Mouse (Mus musculus) liver, postnatal 0 days (tissue): Measurements from ENCODE around the gene Enpp5. TPM values are rescaled to one million over a fixed set of nuclear protein-coding genes. Genes with fewer than 3 reads are reported as not detected.
A peak's percentile ranks its signal among the peaks of the same experiment; 100 is the strongest.

Source experiments
- ATAC-seq: fragments of 200-750 bp; cut with Nextera tagmentation; 2 replicates; pipeline ENCODE4 v1.8.0; 2017; ENCODE audit warnings: mild to moderate bottlenecking, moderate library complexity
- DNase-seq: peaks from one replicate; pipeline ENCODE4 v3.0.0-alpha.2; 2016
- H3K27ac ChIP-seq: fragments of 300-500 bp; sonication (generic); 2 replicates; pipeline ENCODE4 v1.5.1; 2014; ENCODE audit warnings: antibody characterized with exemption, moderate library complexity, mild to moderate bottlenecking, low read depth
- H3K27me3 ChIP-seq: fragments of 300-500 bp; sonication (generic); 2 replicates; pipeline ENCODE4 v1.6.1; 2014; ENCODE audit warnings: low read length, control low read depth, mixed read lengths; ENCODE audit not compliant: insufficient read depth
- H3K36me3 ChIP-seq: fragments of 300-500 bp; sonication (generic); replicated peaks from 2 replicates; pipeline ENCODE4 v1.6.1; 2014; ENCODE audit warnings: mild to moderate bottlenecking, control low read depth, low read length, moderate library complexity, mixed read lengths; ENCODE audit not compliant: insufficient read depth
- H3K4me1 ChIP-seq: fragments of 300-500 bp; sonication (generic); 2 replicates; pipeline ENCODE4 v1.6.1; 2014; ENCODE audit warnings: antibody characterized with exemption, mild to moderate bottlenecking, control low read depth; ENCODE audit not compliant: insufficient read depth
- H3K4me2 ChIP-seq: fragments of 300-500 bp; sonication (generic); 2 replicates; pipeline ENCODE4 v1.6.1; 2014; ENCODE audit warnings: low read depth, mild to moderate bottlenecking, low read length, moderate library complexity, mixed read lengths
- H3K4me3 ChIP-seq: fragments of 300-500 bp; sonication (generic); 2 replicates; pipeline ENCODE4 v1.5.1; 2014; ENCODE audit warnings: low read depth, low read length
- H3K9ac ChIP-seq: fragments of 300-500 bp; sonication (generic); replicated peaks from 2 replicates; pipeline ENCODE4 v1.6.1; 2014; ENCODE audit warnings: mild to moderate bottlenecking, moderate library complexity
- H3K9me3 ChIP-seq: fragments of 300-500 bp; sonication (generic); 2 replicates; pipeline ENCODE4 v1.6.1; 2016; ENCODE audit warnings: mild to moderate bottlenecking, control low read depth, low read length, mixed read lengths
- CTCF ChIP-seq: sonication (generic); IDR thresholded peaks from 2 replicates; pipeline ENCODE4 v1.5.1; 2016; ENCODE audit warnings: antibody characterized with exemption, low read depth
- EP300 ChIP-seq: IDR thresholded peaks from 2 replicates; pipeline ENCODE4 v1.6.1; 2016; ENCODE audit warnings: antibody characterized with exemption, low read depth, mild to moderate bottlenecking
- WGBS: fragments of 180-500 bp; shearing (Covaris S2); extraction: QIAGEN DNeasy Blood & Tissue Kit; methylation state at CpG from one replicate; pipeline ENCODE4 v1.1.7; 2014; ENCODE audit not compliant: insufficient replicate concordance; 5-methylcytosine and 5-hydroxymethylcytosine counted together
- polyA plus RNA-seq: library from polyadenylated mRNA; unstranded; fragments of >200 nt; fragmentation: Nextera tagmentation; extraction: Ambion mirVana; gene quantifications from 2 replicates; pipeline ENCODE4 v1.2.1, GENCODE M21; 2015

Gene Enpp5
- polyA plus RNA-seq, 1 experiment from 2014 or later, result 7.7 TPM

- H3K9ac ChIP-seq, result no peak overlapping the region
- ATAC-seq (no peak), DNase-seq (no peak)
- no peaks in the 10 kb centered on the region for H3K27me3 ChIP-seq
- no peak overlapping the region for H3K4me3 ChIP-seq
- TF ChIP-seq CTCF (no peak), EP300 (no peak)
- no peak overlapping the region for H3K27ac ChIP-seq
- WGBS, result 62% methylated on average over 6 of the region's 6 CpGs
- no peak overlapping the region for H3K4me2 ChIP-seq
- no peaks in the 10 kb centered on the region for H3K9me3 ChIP-seq
- peaks cover 4% of the 10 kb centered on the region; the same call in 1 of the 2 replicates for H3K4me1 ChIP-seq
- no peaks in the 10 kb centered on the region for H3K36me3 ChIP-seq
Measured at GRCm38 (mm10) chr17:44068876-44069275, 9.7 kb upstream of the Enpp5 start.

- no peaks in the 10 kb centered on the region for H3K9me3 ChIP-seq
- no peak for DNase-seq
- no peak for TF ChIP-seq EP300
- no peak for TF ChIP-seq CTCF
- no peaks in the 10 kb centered on the region for H3K36me3 ChIP-seq
- no peak overlapping the region for H3K4me3 ChIP-seq
- H3K4me1 ChIP-seq, result peaks cover 6% of the 10 kb centered on the region; the same call in 1 of the 2 replicates
- H3K27me3 ChIP-seq, result no peaks in the 10 kb centered on the region
- H3K27ac ChIP-seq, result no peak overlapping the region
- H3K9ac ChIP-seq, result no peak overlapping the region
- peak; percentile 56 for ATAC-seq
- no peak overlapping the region for H3K4me2 ChIP-seq
Measured at GRCm38 (mm10) chr17:44071680-44072079, 6.9 kb upstream of the Enpp5 start.

- WGBS, result 53% methylated on average over 3 of the region's 3 CpGs
- H3K4me2 ChIP-seq, result peak overlapping the region; percentile 45; the same call in 1 of the 2 replicates
- 0 out of 2 replicates have a peak overlapping the region, but pooled peaks have one; percentile 3 for H3K27ac ChIP-seq
- ATAC-seq (0 out of 2 replicates have a peak, but pooled peaks have one; percentile 13), DNase-seq (no peak)
- no peaks in the 10 kb centered on the region for H3K36me3 ChIP-seq
- peaks cover 9% of the 10 kb centered on the region; the same call in 1 of the 2 replicates for H3K4me1 ChIP-seq
- H3K4me3 ChIP-seq, result no peak overlapping the region
- TF ChIP-seq EP300, result no peak
- no peak for TF ChIP-seq CTCF
- no peaks in the 10 kb centered on the region for H3K27me3 ChIP-seq
- H3K9me3 ChIP-seq, result no peaks in the 10 kb centered on the region
- H3K9ac ChIP-seq, result no peak overlapping the region
Measured at GRCm38 (mm10) chr17:44075601-44076000, 3.0 kb upstream of the Enpp5 start.

- ATAC-seq, result no peak
- H3K4me3 ChIP-seq, result no peak overlapping the region
- peaks cover 9% of the 10 kb centered on the region; the same call in 1 of the 2 replicates for H3K4me1 ChIP-seq
- peak overlapping the region; percentile 45 for H3K4me2 ChIP-seq
- H3K27ac ChIP-seq, result 0 out of 2 replicates have a peak overlapping the region, but pooled peaks have one; percentile 3
- TF ChIP-seq CTCF, result peak; percentile 69
- TF ChIP-seq EP300, result no peak
- DNase-seq, result no peak
- H3K27me3 ChIP-seq, result no peaks in the 10 kb centered on the region
- no peak overlapping the region for H3K9ac ChIP-seq
- 48% methylated on average over 6 of the region's 6 CpGs for whole genome bisulfite sequencing
- H3K9me3 ChIP-seq, result no peaks in the 10 kb centered on the region
- no peaks in the 10 kb centered on the region for H3K36me3 ChIP-seq
Measured at GRCm38 (mm10) chr17:44076051-44076680, 2.4 kb upstream of the Enpp5 start.

- H3K9ac ChIP-seq, result no peak overlapping the region
- no peak overlapping the region for H3K4me2 ChIP-seq
- H3K9me3 ChIP-seq, result no peaks in the 10 kb centered on the region
- DNase-seq (no peak), ATAC-seq (no peak)
- H3K27ac ChIP-seq, result no peak overlapping the region
- peaks cover 9% of the 10 kb centered on the region; the same call in 1 of the 2 replicates for H3K4me1 ChIP-seq
- no peaks in the 10 kb centered on the region for H3K27me3 ChIP-seq
- H3K4me3 ChIP-seq, result no peak overlapping the region
- no peak for TF ChIP-seq CTCF
- no peak for TF ChIP-seq EP300
- no peaks in the 10 kb centered on the region for H3K36me3 ChIP-seq
- 72% methylated on average over 12 of the region's 12 CpGs for WGBS
Measured at GRCm38 (mm10) chr17:44077146-44077842, 1.3 kb upstream of the Enpp5 start.

GRCm38 (mm10) chr17:44077843-44078160 lies 811 bp upstream of the Enpp5 start:
- no peak overlapping the region for H3K4me2 ChIP-seq
- DNase-seq (no peak), ATAC-seq (no peak)
- no peak overlapping the region for H3K9ac ChIP-seq
- no peak for TF ChIP-seq CTCF
- TF ChIP-seq EP300, result no peak
- no peaks in the 10 kb centered on the region for H3K36me3 ChIP-seq
- H3K9me3 ChIP-seq, result no peaks in the 10 kb centered on the region
- no peak overlapping the region for H3K27ac ChIP-seq
- H3K4me3 ChIP-seq, result no peak overlapping the region
- no peaks in the 10 kb centered on the region for H3K27me3 ChIP-seq
- WGBS, result 46% methylated on average over 2 of the region's 2 CpGs
- peaks cover 9% of the 10 kb centered on the region; the same call in 1 of the 2 replicates for H3K4me1 ChIP-seq
